Mouse (Mus musculus) heart, embryonic 14.5 days (tissue): Measurements from ENCODE around the gene Tns1. TPM values are rescaled to one million over a fixed set of nuclear protein-coding genes. Genes with fewer than 3 reads are reported as not detected.

Source experiments
- ATAC-seq: fragments of 200-750 bp; cut with Nextera tagmentation; 2 replicates; pipeline ENCODE4 v1.8.0; 2017; ENCODE audit warnings: low read depth, moderate TSS enrichment; ENCODE audit not compliant: insufficient number of reproducible peaks, insufficient read depth, low FRiP score
- H3K27ac ChIP-seq, 2 experiments: fragments of 200-500 bp in 1 of 2; fragments of 300-500 bp in 1 of 2; sonication (generic) in 1 of 2; replicated peaks in 1 of 2; 2 replicates each; pipeline ENCODE4 v1.5.1; 2012 to 2014; ENCODE audit warnings: low read depth in 2 of 2, low read length in 2 of 2, control low read depth in 1 of 2, mild to moderate bottlenecking in 1 of 2, mixed read lengths in 1 of 2; ENCODE audit not compliant: control insufficient read depth in 1 of 2, insufficient read depth in 1 of 2
- H3K27me3 ChIP-seq: fragments of 300-500 bp; sonication (generic); 2 replicates; pipeline ENCODE4 v1.6.1; 2014; ENCODE audit warnings: mild to moderate bottlenecking, low read length, control low read depth; ENCODE audit not compliant: control insufficient read depth, insufficient read depth
- H3K36me3 ChIP-seq: fragments of 300-500 bp; sonication (generic); 2 replicates; pipeline ENCODE4 v1.6.1; 2014; ENCODE audit warnings: mild to moderate bottlenecking, control low read depth, low read length, mixed read lengths; ENCODE audit not compliant: control insufficient read depth, insufficient read depth
- H3K4me1 ChIP-seq, 2 experiments: fragments of 200-500 bp in 1 of 2; fragments of 300-500 bp in 1 of 2; sonication (generic) in 1 of 2; 2 replicates each; pipeline ENCODE4 v1.6.1; 2012 to 2014; ENCODE audit warnings: low read length in 2 of 2, control low read depth in 1 of 2, mixed read lengths in 1 of 2; ENCODE audit not compliant: control insufficient read depth in 2 of 2, insufficient read depth in 2 of 2
- H3K4me2 ChIP-seq: fragments of 300-500 bp; sonication (generic); 2 replicates; pipeline ENCODE4 v1.6.1; 2014; ENCODE audit warnings: mild to moderate bottlenecking, low read length
- H3K4me3 ChIP-seq, 2 experiments: fragments of 200-500 bp in 1 of 2; fragments of 300-500 bp in 1 of 2; sonication (generic) in 1 of 2; 2 replicates each; pipeline ENCODE4 v1.5.1; 2012 to 2014; ENCODE audit warnings: low read length in 2 of 2, mild to moderate bottlenecking in 2 of 2, control low read depth in 1 of 2, low read depth in 1 of 2, moderate library complexity in 1 of 2; ENCODE audit not compliant: control insufficient read depth in 1 of 2, insufficient read depth in 1 of 2
- H3K9ac ChIP-seq: fragments of 300-500 bp; sonication (generic); 2 replicates; pipeline ENCODE4 v1.6.1; 2014; ENCODE audit warnings: mild to moderate bottlenecking, low read length
- H3K9me3 ChIP-seq: fragments of 300-500 bp; sonication (generic); 2 replicates; pipeline ENCODE4 v1.6.1; 2016; ENCODE audit warnings: low read length, control low read depth; ENCODE audit not compliant: control insufficient read depth
- WGBS: fragments of 180-500 bp; shearing (Covaris S2); extraction: QIAGEN DNeasy Blood & Tissue Kit; methylation state at CpG from one replicate; pipeline ENCODE4 v1.1.7; 2014; 5-methylcytosine and 5-hydroxymethylcytosine counted together
- polyA plus RNA-seq: library from polyadenylated mRNA; unstranded; fragments of >200 nt; fragmentation: Nextera tagmentation; extraction: Ambion mirVana; gene quantifications from 2 replicates; pipeline ENCODE4 v1.2.1, GENCODE M21; 2014

The Tns1 gene
- polyA plus RNA-seq, 1 experiment from 2014 or later = 125 TPM

- Histone ChIP-seq H3K27ac (peak overlapping the region in 1 of 2 experiments; percentile 10; a peak in 1 of 4 replicates), H3K9ac (no peak overlapping the region), H3K4me1 (peaks cover 12 to 25% of the 10 kb centered on the region in 2 experiments), H3K27me3 (no peaks in the 10 kb centered on the region), H3K4me2 (no peak overlapping the region), H3K9me3 (no peaks in the 10 kb centered on the region), H3K4me3 (no peak overlapping the region), H3K36me3 (peaks cover 42% of the 10 kb centered on the region)
- 84% methylated on average over 13 of the region's 13 CpGs for WGBS
- no peak for ATAC-seq
Observed at GRCm38 (mm10) chr1:73908081-73908960, 215.9 kb downstream of the Tns1 start.

GRCm38 (mm10) chr1:73907166-73907565 lies 217.1 kb downstream of the Tns1 start:
- Histone ChIP-seq H3K27ac (no peak overlapping the region; a peak in 1 of 4 replicates), H3K4me2 (no peak overlapping the region), H3K4me3 (no peak overlapping the region), H3K27me3 (no peaks in the 10 kb centered on the region), H3K9ac (no peak overlapping the region), H3K36me3 (peaks cover 31% of the 10 kb centered on the region), H3K4me1 (peaks cover 20 to 32% of the 10 kb centered on the region in 2 experiments), H3K9me3 (no peaks in the 10 kb centered on the region)
- 90% methylated on average over 28 of the region's 28 CpGs for WGBS
- no peak for ATAC-seq

DNA sequence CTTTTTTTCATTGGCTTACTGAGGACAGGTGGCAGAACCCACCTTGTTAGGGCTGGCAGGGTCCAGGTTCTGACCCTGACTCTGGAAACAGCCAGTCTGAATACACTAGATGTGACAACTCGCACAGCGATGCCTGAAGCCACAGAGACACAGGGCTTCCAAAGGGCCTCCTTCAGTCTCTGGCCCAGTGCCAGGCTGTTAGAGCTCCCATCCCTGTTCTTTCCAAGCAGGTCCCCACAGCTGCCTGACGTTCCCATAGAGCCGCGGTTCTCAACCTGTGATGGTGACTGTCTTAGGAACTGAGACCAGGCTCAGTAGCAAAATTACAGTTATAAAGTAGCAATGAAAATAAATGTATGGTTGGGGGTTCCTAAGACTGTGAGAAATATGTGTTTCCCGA lies 217.9 kb downstream of the Tns1 start:
- Histone ChIP-seq H3K36me3 (peaks cover 23% of the 10 kb centered on the region), H3K27me3 (no peaks in the 10 kb centered on the region), H3K9ac (peak overlapping the region; percentile 39; the same call in 1 of the 2 replicates), H3K9me3 (no peaks in the 10 kb centered on the region), H3K4me2 (no peak overlapping the region; the same call in 1 of the 2 replicates), H3K27ac (peak overlapping the region; percentile 78 to 83), H3K4me3 (no peak overlapping the region), H3K4me1 (peaks cover 20 to 37% of the 10 kb centered on the region in 2 experiments)
- WGBS = 23% methylated on average over 6 of the region's 6 CpGs
- ATAC-seq = no peak

DNA sequence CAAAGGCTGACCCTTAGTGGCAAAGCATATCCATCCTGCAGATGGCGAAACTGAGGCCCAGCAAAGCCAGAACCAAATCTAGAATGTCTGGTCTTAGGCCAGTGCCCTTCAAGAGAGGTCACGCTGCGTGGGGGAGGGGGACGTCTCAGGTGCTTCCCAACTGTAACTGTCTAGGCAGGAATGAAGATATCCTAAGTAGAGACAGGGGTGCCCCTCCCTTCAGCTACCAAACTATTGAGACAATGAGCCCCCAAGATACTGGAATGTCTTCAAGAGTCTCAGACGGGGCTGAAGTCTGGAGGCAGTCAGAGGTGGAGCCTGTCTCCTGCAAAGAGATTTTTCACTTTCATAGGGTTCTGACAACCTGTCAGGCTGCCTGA lies 218.4 kb downstream of the Tns1 start:
- ATAC-seq = no peak
- H3K4me3 ChIP-seq = no peak overlapping the region
- H3K27me3 ChIP-seq = no peaks in the 10 kb centered on the region
- H3K4me1 ChIP-seq = peaks cover 20 to 36% of the 10 kb centered on the region in 2 experiments
- H3K27ac ChIP-seq = peak overlapping the region; percentile 78 to 83
- 37% methylated on average over 5 of the region's 5 CpGs for WGBS
- H3K36me3 ChIP-seq = peaks cover 17% of the 10 kb centered on the region
- no peak overlapping the region for H3K4me2 ChIP-seq
- H3K9ac ChIP-seq = peak overlapping the region; percentile 39; the same call in 1 of the 2 replicates
- no peaks in the 10 kb centered on the region for H3K9me3 ChIP-seq

DNA sequence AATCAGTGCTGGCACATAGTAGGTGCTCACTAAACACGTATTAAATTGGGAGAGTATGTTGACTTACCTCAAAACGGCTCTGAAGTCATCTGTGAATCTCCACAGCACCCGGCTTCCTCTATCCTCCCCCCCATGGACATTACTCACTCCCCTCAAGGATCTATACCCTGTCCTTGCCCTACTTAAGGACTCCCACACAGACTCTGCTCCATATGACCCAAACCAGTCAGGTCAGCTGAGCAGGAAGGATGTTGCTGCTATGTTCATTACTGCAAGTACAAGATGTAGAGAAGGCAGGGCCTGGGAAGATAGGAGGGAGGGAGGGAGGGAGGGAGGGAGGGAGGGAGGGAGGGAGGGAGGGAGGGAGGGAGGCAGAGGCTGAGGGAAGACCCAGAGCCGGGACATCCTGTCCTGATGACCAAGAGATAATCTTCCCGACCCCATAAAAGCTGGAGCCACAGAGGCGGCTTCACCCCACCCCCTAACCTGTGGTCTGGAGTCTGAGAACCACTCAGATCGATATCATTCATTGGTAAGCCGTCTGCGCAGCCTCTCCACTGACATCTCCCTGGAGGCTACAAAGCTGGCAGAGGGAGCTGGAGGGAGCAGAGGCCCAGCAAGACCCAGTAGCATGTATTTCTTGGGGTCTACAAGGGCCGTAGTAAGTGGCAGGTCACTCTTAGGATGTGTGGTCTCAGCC lies 219.0 kb downstream of the Tns1 start:
- Histone ChIP-seq H3K27me3 (no peaks in the 10 kb centered on the region), H3K4me1 (peaks cover 20 to 35% of the 10 kb centered on the region in 2 experiments), H3K36me3 (peaks cover 12% of the 10 kb centered on the region), H3K9ac (peak overlapping the region; percentile 39; the same call in 1 of the 2 replicates), H3K9me3 (no peaks in the 10 kb centered on the region), H3K4me3 (no peak overlapping the region), H3K4me2 (no peak overlapping the region), H3K27ac (peak overlapping the region in 1 of 2 experiments; percentile 83; a peak in 2 of 4 replicates)
- 52% methylated on average over 10 of the region's 10 CpGs for WGBS
- ATAC-seq = no peak

DNA sequence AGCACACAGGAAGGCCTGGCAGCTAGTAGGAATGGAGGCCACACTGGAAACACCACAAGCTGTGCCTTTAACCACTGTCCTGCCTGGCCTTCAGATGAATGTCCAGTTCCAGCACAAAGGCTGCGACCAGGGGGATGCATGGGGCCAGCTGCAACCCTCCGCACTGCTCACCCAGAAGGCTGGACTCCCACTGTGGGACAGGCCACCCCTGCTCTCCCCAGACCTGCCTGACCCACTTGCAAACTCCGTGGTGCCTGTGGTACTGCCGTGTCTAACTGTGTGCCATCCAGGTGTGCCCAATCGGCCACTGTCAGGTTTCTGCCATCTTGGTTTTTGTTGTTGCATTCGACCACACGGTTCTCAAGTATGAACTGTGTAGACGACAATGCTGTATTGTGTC lies 219.6 kb downstream of the Tns1 start:
- Histone ChIP-seq H3K9ac (no peak overlapping the region), H3K36me3 (peaks cover 5% of the 10 kb centered on the region), H3K27me3 (no peaks in the 10 kb centered on the region), H3K9me3 (no peaks in the 10 kb centered on the region), H3K4me2 (no peak overlapping the region), H3K27ac (no peak overlapping the region), H3K4me3 (no peak overlapping the region), H3K4me1 (peaks cover 20 to 35% of the 10 kb centered on the region in 2 experiments)
- 90% methylated on average over 8 of the region's 8 CpGs for WGBS
- no peak for ATAC-seq

DNA sequence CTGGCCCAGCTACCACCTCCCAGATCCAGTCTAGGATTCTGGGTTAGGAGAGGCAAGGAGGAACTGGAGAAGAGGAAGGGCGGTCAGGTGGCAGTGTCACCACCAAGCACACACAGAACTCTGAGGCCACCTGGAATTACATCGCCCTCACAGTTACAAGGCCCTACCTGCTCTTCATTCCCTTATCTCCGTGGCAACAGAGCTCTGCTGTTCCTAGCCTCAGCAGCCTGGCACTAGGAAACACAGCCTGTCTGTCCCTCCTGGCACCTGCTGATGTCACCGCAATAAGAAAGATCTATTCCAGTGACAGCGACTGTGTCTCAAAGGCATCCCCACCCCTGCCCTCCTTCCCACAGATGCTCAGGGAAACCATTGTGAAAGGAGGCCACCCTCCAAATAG lies 221.2 kb downstream of the Tns1 start:
- no peak for ATAC-seq
- Histone ChIP-seq H3K36me3 (no peaks in the 10 kb centered on the region), H3K27me3 (no peaks in the 10 kb centered on the region), H3K4me2 (no peak overlapping the region), H3K9me3 (no peaks in the 10 kb centered on the region), H3K27ac (0 out of 4 replicates have a peak overlapping the region, but pooled peaks of 1 of the 2 experiments have one; percentile 53), H3K9ac (no peak overlapping the region; the same call in 1 of the 2 replicates), H3K4me3 (no peak overlapping the region), H3K4me1 (peaks cover 20 to 35% of the 10 kb centered on the region in 2 experiments)
- 83% methylated on average over 5 of the region's 5 CpGs for WGBS
